Mouse (Mus musculus) ES-E14 (cell line): ENCODE measurements at regions not wholly inside any gene's neighbourhood (a gene's known extent, or its start where the extent isn't known, plus 50 kb on each side); places are given as distances from the start of the nearest gene placed in this dataset.
A peak's percentile ranks its signal among the peaks of the same experiment; 100 is the strongest.

ENCODE experiments used
- CHD2 ChIP-seq: IDR thresholded peaks from 2 replicates; pipeline ENCODE4 v1.6.1; 2014; ENCODE audit warnings: mild to moderate bottlenecking, low read depth, low read length, inconsistent platforms
- HCFC1 ChIP-seq: IDR thresholded peaks from 2 replicates; pipeline ENCODE4 v1.6.1; 2012; ENCODE audit warnings: low read length, inconsistent platforms, borderline replicate concordance; ENCODE audit not compliant: insufficient read depth
- ZC3H11A ChIP-seq: IDR thresholded peaks from 2 replicates; pipeline ENCODE4 v1.6.1; 2012; ENCODE audit warnings: low read depth, mild to moderate bottlenecking, inconsistent platforms, low read length, borderline replicate concordance
- ZNF384 ChIP-seq: IDR thresholded peaks from 2 replicates; pipeline ENCODE4 v1.6.1; 2012; ENCODE audit warnings: low read depth, low read length, inconsistent platforms

DNA sequence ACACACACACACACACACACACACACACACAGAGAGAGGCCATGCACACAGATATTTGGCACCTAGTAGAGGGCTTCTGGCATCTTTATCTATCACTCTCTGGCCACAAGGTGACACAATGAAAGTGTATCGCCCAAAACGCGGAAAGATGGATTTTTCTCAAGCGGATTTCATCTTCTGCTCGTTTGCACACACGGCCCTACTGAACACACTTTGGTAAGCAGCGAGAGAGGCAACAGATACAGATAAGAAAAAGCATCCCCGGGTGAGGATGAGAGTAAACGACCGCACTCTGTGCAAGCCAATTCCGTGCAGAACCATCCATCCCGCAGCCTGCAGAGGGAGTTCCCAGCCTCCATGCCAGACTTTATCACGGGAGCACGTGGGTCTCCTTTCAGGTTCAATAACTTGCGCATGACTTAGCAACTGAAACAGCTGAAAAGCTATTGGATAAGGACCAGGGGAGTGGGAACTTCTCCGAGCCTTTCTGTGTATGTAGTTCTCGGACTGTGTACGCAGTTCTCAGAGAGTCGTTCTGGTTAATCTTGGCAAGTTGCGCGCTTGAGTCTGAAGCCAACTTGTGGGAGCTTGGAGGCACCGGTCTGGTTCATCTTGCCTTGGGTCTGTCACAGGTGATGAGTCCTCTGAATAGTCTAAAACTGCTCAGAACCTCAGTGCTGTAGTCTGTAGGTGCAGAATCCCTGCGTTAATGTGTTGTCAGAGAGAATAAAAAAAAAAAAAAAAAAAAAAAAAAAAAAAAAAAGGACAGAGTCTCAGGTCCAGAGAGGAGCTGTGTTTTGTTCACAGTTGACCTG, 97.2 kb upstream of the Tmem178 start:
- TF ChIP-seq HCFC1 (no peak), CHD2 (no peak), ZC3H11A (no peak), ZNF384 (peak; percentile 84)
